Mouse (Mus musculus): Measurements from ENCODE around the gene Pou3f4. TPM values are rescaled to one million over a fixed set of nuclear protein-coding genes. Genes with fewer than 3 reads are reported as not detected.

Gene Pou3f4
- not detected for polyA plus RNA-seq (2012; fragmentation: generic; extraction: Trizol)

DNA sequence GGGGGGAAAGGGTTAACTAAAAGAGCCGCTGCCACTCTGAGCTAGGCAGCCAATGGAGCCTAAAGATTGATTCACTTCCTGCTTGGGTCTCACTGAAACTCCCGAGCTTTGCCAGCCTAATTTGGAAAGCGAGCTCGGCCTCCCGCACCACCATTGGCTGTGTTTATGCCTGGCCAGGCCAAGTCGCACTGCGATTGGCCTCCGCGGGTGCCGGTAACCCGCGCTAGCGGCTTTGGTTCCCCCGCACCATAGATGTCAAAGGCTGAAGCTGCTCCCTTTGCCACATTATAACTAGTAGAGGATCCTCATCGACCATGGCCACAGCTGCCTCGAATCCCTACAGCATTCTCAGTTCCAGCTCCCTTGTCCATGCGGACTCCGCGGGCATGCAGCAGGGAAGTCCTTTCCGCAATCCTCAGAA lies at the start of gene Pou3f4:
Pou3f4 (plus strand) TSS at position 130 of the 421 bp plus-strand sequence.

